Mouse (Mus musculus) left cerebral cortex, postnatal 4 days (tissue): ENCODE results near the gene Hoxc4. TPM values are rescaled to one million over a fixed set of nuclear protein-coding genes. Genes with fewer than 3 reads are reported as not detected.

ENCODE experiments used
- DNase-seq: peaks from one replicate; pipeline ENCODE4 v3.0.0-alpha.2; 2022
- intact Hi-C: fragments of 180-260 bp; cut with DNase I; formaldehyde crosslinking; loops from one replicate; pipeline ENCODE4 v1.15.1; 2025
- microRNA-seq: library from miRNA; unstranded; fragments of <30 nt; microRNA quantifications from one replicate; pipeline ENCODE4 v1.2.0, GENCODE M21; 2022
- total RNA-seq, 2 experiments: library from RNA; stranded (reverse); gene quantifications; 2 replicates each; pipeline ENCODE4 v1.2.3; 2021

The Hoxc4 gene
- total RNA-seq, 2 experiments from 2014 or later = not detected

DNA sequence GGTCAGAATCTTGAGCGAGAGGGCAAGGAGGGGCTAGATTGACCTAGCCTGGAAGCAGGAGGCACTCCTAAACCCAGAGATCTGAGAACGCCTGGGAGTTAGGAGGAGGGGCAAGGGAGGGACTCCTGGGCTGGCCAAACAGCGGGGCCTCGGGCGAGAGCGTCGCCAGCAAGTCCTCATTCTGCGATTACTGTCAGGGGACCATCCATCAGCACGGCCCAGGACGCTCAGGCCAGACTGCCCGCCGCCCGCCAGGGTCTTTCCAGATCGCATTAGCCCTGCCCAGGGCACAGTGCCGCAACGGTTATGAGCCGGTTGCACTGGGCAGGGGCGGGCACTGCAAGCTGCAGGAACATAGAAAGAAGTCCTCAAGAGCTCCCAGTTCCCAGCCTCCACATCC is 50.4 kb downstream of the Hoxc4 start:
- intact Hi-C loops = no loop called here
- no peak for DNase-seq

GRCm38 (mm10) chr15:103071266-103071665 is 52.5 kb downstream of the Hoxc4 start:
- no peak for DNase-seq
- intact Hi-C loops = no loop called here

DNA sequence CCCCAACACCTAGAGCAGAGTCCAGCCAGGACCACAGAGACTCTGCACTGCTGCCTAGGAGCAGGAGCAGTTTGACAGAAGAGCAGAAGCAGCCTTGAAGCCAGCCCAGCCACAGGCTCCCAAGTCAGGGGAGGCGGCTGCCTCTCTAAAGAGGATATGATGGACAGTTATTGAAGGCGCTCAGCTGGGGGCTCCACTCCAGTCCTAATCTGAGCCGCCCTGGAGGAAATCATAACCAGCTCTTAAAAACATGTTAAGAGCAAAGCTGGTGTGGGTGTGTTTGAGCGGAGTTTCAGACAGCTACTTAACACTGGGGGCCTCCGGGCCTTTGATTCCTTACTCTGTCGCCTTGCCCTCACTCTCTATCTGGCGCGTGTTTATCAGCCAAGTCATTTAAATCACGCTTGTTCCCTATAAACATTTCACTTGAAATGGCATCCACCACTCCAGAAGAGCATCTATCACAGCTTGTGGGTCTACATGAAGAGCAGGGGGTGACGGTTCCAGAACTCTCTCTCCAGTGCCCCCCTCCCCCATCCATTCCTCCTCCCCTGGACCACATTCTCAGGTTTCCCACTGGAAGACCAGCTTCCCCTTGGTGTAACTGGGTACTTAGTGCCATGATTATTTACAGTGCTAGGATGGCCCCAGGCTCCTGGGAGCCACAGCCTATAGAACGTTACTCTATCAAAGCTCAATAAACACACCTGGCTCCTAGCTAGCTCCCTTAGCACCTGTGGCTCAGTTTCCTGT is 56.1 kb downstream of the Hoxc4 start:
- intact Hi-C loops = no loop called here
- DNase-seq = no peak

DNA sequence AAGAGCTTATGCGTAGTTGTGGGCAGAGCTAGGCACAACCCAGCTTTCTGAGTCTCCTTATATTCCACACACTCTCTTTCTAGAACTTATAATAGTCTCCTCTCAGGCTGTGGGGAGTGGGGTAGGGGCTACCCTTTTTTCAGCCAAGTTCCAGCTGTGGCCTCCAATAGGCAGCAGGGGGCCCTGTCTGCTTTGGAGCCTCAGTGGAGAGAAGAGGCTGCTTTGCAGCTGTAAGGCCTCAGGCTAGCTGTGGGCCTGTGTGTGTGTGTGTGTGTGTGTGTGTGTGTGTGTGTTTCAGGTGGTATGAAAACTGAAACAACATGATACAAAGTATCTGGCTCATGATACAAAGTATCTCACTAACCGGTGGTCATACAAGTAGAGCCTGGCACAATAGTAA is 58.9 kb downstream of the Hoxc4 start:
- intact Hi-C loops = no loop called here
- DNase-seq = no peak

DNA sequence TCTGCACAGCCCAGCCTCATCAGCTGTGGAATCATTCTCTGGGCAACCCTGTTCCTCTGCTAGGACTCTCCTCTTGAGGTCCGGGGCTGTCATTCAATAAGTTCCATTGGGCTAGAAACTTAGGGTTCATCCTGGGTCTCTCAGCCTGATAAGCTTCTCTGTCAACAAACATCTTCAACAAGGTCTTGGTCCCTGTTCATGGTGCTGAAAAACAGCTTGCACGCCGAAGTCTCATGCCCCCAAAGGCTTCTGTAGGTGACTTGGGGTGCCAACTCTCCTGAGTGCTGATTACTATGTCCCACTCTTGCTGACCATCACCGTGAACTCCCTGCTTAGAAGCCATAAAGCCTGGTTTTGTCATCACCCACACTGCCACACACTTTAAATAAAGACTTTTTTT is 63.9 kb downstream of the Hoxc4 start:
- no peak for DNase-seq
- intact Hi-C loops = no loop called here

DNA sequence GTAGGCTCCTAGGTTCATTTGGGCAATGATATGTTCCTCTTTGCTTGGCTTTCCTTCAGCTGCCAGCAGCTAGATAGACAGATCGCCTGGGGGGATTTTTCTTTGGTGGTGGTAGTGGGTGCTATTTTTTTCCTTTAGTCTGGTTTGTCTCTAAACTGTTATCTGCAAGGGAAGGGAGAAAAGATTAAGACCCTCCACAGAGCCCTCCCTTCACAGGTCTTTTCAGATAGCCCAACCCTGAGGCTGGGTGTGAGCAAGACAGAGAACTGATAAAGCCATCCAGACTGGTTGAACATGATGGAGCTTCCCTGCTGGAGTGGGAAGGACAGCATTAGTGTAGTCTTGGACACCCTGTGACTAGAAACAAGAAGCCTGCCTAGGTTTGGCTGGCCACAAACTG is 64.9 kb downstream of the Hoxc4 start:
- DNase-seq = no peak
- intact Hi-C loops = no loop called here

GRCm38 (mm10) chr15:103084944-103085343 is 66.2 kb downstream of the Hoxc4 start:
- intact Hi-C loops = no loop called here
- no peak for DNase-seq

DNA sequence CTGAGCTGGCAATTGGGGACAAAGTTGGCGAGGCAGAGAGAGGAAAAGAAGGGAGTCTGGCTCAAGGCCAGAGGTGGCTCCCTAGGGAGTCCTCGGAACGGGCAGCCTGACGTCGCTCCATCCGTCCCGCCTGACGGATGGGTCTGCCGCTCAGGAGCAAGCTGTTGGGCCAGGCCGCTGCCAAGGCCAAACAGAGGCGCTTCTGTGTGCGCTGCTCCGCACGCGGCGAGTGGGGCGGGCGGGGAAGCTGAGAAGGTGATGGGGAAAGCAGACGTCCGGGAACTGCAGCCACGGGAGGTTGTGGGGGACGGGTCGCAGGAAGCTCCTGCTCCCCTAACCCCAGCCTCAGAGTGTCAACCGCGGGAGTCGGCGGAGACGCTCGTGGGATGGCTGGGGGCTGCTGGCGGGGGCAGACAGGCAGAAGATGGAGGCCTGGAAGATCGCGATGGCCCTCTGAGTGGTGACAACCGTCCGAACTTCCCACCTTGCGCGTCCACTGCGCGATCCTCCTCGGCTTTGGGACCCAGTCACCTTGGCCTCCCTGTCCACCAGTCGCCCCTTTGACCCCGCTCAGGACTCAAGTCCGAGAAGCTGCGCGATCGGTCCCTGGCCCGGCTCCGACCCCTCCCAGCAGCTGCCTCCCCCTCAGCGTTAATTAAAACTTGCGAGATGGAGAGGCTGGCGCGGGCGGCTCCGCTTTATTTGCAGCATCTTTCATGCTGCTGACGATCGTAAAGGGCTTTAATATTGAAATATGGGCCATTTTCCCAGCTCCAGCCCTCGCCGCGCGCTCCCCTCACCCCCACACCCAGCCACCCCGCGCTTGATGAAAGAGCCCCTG is 67.3 kb downstream of the Hoxc4 start:
- peak; percentile 79 for DNase-seq
- intact Hi-C loops = no loop called here

Small RNA genes lying within 50 kb of the gene (microRNA-seq; reads per million reads assigned to microRNA genes)
- gene Mir196a-2 = not detected
- gene Mir615 = 2.7 reads per million

Other genes starting within 250 kb of the Hoxc4 start
- gene Hoxc13, start 97.8 kb upstream of the Hoxc4 start, total RNA-seq = not detected
- not detected for gene Hoxc12, start 82.2 kb upstream of the Hoxc4 start, total RNA-seq
- gene Hoxc11, start 64.5 kb upstream of the Hoxc4 start, total RNA-seq = not detected
- gene Hoxc10, start 52.1 kb upstream of the Hoxc4 start, total RNA-seq = not detected
- not detected for gene Hoxc5, start 51.5 kb upstream of the Hoxc4 start, total RNA-seq
- not detected for gene Hoxc9, start 42.5 kb upstream of the Hoxc4 start, total RNA-seq
- not detected for gene Hoxc8, start 28.3 kb upstream of the Hoxc4 start, total RNA-seq
- gene Hoxc6, start 20.7 kb upstream of the Hoxc4 start, total RNA-seq = not detected
- gene Smug1, start 148.2 kb downstream of the Hoxc4 start, total RNA-seq = 10 to 100 TPM; 26.4 to 27.4 TPM
- 100 to 1,000 TPM; 219 to 230 TPM for gene Cbx5, start 220.9 kb downstream of the Hoxc4 start, total RNA-seq
- gene Hnrnpa1, start 221.5 kb downstream of the Hoxc4 start, total RNA-seq = 100 to 1,000 TPM; 690 to 711 TPM
- gene Nfe2, start 239.5 kb downstream of the Hoxc4 start, total RNA-seq = not detected